Mouse (Mus musculus) brown adipose tissue, adult 24 weeks (tissue): ENCODE results near the gene Rnf216. TPM values are rescaled to one million over a fixed set of nuclear protein-coding genes. Genes with fewer than 3 reads are reported as not detected.

Source experiments
- H3K27ac ChIP-seq: fragments of 200-500 bp; replicated peaks from 2 replicates; pipeline ENCODE4 v1.5.1; 2012; ENCODE audit warnings: low read depth, mild to moderate bottlenecking, low read length
- H3K4me1 ChIP-seq: fragments of 200-500 bp; 2 replicates; pipeline ENCODE4 v1.6.1; 2012; ENCODE audit warnings: low read length, mixed read lengths; ENCODE audit not compliant: control insufficient read depth, insufficient read depth, insufficient read length
- H3K4me3 ChIP-seq: fragments of 200-500 bp; 2 replicates; pipeline ENCODE4 v1.5.1; 2012; ENCODE audit warnings: low read depth, mild to moderate bottlenecking, low read length, moderate library complexity; ENCODE audit not compliant: insufficient read depth
- polyA plus RNA-seq: library from polyadenylated mRNA; stranded (reverse); fragments of >200 nt; gene quantifications from 2 replicates; pipeline ENCODE4 v1.2.4, GENCODE M21; 2012; ENCODE audit not compliant: missing spikeins, insufficient read depth, insufficient read length

Rnf216 gene
- polyA plus RNA-seq, 1 experiment: 14.6 TPM

DNA sequence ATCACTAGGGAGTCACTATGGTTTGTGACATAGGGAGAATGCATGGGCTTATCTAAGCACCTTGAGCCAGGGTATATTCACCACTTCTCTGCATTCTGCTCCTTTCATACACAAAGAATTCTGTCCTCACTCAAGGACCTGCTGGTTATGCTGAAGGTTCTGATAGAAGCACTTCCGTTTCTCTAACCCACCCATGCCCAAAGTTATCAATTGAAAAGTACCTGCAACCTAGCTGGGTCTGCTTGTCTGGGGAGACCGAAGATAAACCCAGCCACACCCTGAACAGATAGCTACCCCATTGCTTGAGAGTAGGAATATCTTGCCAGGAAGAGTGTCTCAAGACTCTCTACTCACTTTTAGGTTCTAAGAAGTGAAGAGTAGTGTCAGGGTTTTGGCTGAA is 60.1 kb downstream of the Rnf216 start:
- Histone ChIP-seq H3K4me3 (no peak overlapping the region), H3K4me1 (peaks cover 25% of the 10 kb centered on the region), H3K27ac (peak overlapping the region; percentile 38; the same call in 1 of the 2 replicates)

DNA sequence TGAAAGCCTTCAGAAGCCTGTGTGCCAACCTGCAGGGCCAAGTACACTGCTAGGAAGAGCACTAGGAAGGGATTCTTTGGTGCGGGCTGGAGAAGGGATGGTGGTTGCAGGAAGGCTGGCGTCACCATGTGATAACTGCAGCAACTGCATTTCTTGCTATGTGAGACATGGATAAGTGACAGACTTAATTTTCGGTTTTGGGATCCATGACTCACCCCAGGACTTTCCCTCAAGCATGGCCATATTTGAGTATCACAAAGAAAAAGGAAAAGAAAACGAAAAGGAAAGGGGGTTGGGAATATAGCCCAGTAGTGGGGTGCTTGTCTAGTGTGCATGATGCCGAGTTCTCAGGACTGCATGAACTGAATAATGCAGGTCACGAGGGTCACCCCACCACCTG is 60.9 kb downstream of the Rnf216 start:
- H3K4me1 ChIP-seq: peaks cover 22% of the 10 kb centered on the region
- no peak overlapping the region for H3K27ac ChIP-seq
- no peak overlapping the region for H3K4me3 ChIP-seq

DNA sequence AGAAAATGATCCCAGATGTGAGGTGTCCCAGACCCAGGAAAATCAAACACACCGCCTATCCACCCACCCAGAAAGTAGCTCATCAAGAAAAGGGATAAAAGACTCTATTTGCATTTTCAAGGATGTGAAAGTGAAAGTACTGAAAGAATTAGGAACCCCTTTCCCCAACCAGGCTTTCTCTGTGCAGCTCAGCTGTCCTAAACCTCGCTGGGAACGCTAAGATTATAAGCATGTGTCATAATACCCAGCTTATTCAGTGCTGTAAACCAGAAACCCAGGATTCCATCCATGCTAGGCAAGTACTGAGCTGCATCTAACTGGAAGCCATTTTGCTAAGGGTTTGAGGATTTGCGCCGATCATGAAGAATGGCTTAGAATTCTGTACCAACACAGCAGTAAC is 62.5 kb downstream of the Rnf216 start:
- H3K4me1 ChIP-seq: peaks cover 18% of the 10 kb centered on the region
- no peak overlapping the region for H3K4me3 ChIP-seq
- H3K27ac ChIP-seq: peak overlapping the region; percentile 60

DNA sequence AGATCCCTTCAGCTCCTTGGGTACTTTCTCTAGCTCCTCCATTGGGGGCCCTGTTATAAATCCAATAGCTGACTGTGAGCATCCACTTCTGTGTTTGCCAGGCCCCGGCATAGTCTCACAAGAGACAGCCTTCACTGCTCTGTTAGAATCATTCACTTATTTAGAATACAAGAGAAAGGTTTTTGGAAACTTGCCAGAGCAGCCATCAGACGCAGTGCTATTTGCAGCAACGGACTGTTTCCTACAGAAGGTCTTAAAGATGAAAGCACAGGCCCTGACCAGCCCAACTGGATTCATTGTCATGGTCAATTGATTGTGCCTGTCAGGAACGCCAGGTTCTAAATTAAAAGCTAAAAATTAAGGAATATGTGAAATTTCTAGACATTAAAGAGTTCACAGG is 63.0 kb downstream of the Rnf216 start:
- Histone ChIP-seq H3K4me1 (peaks cover 18% of the 10 kb centered on the region), H3K4me3 (no peak overlapping the region), H3K27ac (no peak overlapping the region; the same call in 1 of the 2 replicates)

- Histone ChIP-seq H3K4me3 (no peak overlapping the region), H3K4me1 (peaks cover 22% of the 10 kb centered on the region), H3K27ac (peak overlapping the region; percentile 4; the same call in 1 of the 2 replicates)
Measured at GRCm38 (mm10) chr5:143049013-143049385, 63.8 kb downstream of the Rnf216 start.

DNA sequence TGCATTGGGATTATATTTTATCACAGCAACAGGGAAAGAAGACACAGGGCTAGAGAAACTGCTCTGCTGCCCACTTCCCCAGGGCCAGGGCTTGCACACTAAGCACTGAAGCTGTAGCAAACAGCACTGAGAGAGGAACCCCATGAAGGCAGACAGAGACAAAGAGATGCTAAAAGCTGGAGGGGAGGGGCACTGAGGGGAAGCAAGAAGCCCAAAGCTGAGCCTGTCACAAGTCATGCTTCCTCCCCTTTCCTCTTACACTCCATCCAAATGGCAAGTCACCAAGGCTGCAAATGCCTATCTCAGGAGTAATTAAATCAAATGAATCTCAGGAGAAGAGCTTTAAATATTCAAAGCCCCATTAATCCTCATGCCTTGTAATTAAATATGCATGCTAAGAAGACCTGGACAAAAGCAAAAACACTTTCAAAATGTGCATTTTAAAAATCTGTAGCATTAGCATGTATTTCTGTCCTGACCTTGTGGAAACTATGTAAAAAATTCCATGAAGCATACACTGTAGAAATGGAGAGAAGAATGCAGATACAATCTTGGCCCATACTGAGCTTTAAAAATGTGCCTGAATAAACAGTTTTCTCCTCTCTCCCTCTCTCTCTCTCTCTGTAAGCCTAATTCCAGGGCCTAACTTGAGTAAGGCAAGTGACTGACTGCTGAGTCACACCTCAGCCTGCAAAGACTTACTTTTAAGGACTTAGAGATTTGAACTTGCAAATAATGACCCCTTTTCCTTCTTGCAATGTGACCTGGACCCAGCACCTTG is 64.4 kb downstream of the Rnf216 start:
- peaks cover 24% of the 10 kb centered on the region for H3K4me1 ChIP-seq
- H3K4me3 ChIP-seq: no peak overlapping the region
- H3K27ac ChIP-seq: peak overlapping the region; percentile 36

- Histone ChIP-seq H3K4me3 (no peak overlapping the region), H3K4me1 (peaks cover 24% of the 10 kb centered on the region), H3K27ac (peak overlapping the region; percentile 36)
Measured at GRCm38 (mm10) chr5:143047586-143047985, 65.2 kb downstream of the Rnf216 start.

DNA sequence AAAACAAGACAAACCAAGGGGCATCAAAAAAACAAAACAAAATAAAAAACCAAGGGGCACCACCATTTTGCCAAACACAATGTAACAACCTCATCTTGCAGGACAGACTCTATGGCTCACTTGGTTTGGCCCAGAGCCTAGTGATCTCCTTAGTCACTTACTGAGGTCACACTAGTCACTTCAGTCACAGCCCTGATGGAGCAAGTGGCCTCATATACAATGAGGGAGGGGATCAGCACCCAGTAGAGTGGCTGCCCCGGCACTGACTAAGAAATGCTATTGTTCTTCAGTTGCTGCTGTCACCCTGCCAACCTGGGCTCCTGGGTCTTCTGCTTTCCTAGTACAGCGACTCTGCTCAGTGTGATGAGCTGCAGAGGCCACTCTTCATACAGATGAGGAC is 68.9 kb downstream of the Rnf216 start:
- H3K4me3 ChIP-seq: no peak overlapping the region
- peaks cover 21% of the 10 kb centered on the region for H3K4me1 ChIP-seq
- no peak overlapping the region for H3K27ac ChIP-seq

GRCm38 (mm10) chr5:143043285-143043684 is 69.5 kb downstream of the Rnf216 start:
- no peak overlapping the region for H3K27ac ChIP-seq
- H3K4me1 ChIP-seq: peaks cover 17% of the 10 kb centered on the region

DNA sequence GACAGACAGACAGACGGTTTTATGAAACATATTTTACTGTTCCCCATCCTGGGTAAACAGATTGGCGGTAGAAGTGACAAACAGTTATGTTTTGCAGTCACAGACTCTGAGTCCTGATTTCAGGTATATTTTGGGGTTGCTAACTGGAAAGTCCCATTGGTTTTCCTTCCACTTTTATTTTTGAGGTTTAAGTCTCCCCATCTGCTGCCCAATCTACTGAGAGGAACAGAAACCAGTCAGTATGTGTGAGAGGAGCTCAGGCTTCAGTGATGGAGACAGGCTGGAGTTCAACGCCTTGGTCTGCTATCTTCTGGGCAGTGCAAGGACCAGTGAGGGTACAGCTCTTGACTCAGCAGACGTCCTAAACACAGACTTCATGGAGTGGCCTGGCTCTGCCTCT is 74.0 kb downstream of the Rnf216 start:
- H3K4me3 ChIP-seq: no peak overlapping the region
- H3K4me1 ChIP-seq: peaks cover 13% of the 10 kb centered on the region
- 0 out of 2 replicates have a peak overlapping the region, but pooled peaks have one; percentile 27 for H3K27ac ChIP-seq

More at GRCm38 (mm10) chr5:143043285-143043684, 69.5 kb downstream of the Rnf216 start:
- H3K4me3 ChIP-seq: no peak overlapping the region

- Histone ChIP-seq H3K4me1 (peaks cover 22% of the 10 kb centered on the region), H3K4me3 (no peak overlapping the region)
Measured at GRCm38 (mm10) chr5:143037201-143037600, 75.6 kb downstream of the Rnf216 start.

GRCm38 (mm10) chr5:143036052-143036451 is 76.7 kb downstream of the Rnf216 start:
- peak overlapping the region; percentile 65 for H3K27ac ChIP-seq
- H3K4me1 ChIP-seq: peaks cover 30% of the 10 kb centered on the region
- no peak overlapping the region for H3K4me3 ChIP-seq

More at GRCm38 (mm10) chr5:143037201-143037600, 75.6 kb downstream of the Rnf216 start:
- no peak overlapping the region for H3K27ac ChIP-seq

DNA sequence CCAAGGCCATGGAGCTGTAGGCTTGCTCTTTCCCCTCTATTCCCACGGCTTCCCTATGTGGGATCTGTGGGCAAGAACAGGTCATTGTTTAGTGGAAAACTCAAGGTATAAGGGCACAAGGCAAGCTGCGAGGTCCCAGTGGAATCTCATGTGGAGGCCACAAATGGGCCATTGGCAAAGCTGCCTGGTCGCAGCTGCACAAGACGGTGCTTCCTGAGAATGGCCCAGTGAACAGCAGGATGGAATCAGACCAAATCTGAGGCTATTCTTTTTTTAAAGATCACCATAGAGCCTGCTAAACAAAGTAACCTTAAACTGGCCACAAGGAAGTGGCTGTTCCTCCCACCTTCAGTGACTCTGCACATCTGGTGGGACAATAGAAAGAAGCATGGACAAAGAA is 77.5 kb downstream of the Rnf216 start:
- Histone ChIP-seq H3K4me3 (no peak overlapping the region), H3K27ac (peak overlapping the region; percentile 46), H3K4me1 (peaks cover 30% of the 10 kb centered on the region)

- no peak overlapping the region for H3K27ac ChIP-seq
Measured at GRCm38 (mm10) chr5:143034108-143034507, 78.7 kb downstream of the Rnf216 start.

DNA sequence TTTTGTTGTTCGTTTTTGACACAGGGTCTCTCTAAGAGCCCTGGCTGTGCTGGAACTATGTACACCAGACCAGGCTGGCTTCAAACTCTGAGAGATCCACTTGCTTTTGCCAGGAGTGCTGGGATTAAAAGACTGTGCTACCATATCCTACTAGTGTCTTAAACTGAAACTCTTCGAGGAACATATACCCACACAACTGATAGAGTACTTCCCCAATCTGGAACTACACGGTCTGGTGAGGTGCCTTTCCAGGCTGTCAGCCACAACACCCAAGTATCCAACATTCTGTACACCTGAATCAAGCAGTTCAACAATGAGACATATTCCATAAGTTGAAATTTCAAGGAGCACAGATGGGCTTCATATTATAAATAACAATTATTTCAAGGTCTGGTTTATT is 79.5 kb downstream of the Rnf216 start:
- peaks cover 30% of the 10 kb centered on the region for H3K4me1 ChIP-seq
- peak overlapping the region; percentile 17 for H3K27ac ChIP-seq
- H3K4me3 ChIP-seq: no peak overlapping the region

More at GRCm38 (mm10) chr5:143034108-143034507, 78.7 kb downstream of the Rnf216 start:
- Histone ChIP-seq H3K4me3 (no peak overlapping the region), H3K4me1 (peaks cover 30% of the 10 kb centered on the region)

DNA sequence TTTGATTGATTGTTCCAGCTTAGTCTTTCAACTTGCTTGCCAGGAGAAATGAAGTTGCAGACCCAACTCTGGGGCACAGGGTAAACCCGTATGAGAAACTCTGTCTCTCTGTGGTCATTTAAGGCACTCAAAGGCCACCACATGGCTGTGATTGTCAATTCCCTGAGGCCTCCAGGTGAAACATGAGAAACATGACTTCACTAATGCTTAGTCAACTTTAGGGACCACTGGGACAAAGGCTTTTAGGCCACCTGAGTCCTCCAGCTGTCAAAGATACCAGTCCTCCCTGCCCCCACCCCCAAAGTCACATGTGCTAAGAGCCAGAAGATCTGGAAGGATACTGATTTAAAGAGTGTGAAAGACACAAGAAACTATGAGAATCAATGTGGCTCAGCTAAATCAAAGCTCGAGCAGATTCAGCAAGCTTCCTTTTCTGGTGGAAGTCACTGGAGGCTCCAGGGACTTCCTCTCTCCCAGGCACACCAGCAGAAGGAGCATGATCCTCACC is 80.1 kb downstream of the Rnf216 start:
- Histone ChIP-seq H3K27ac (peak overlapping the region; percentile 67), H3K4me3 (no peak overlapping the region), H3K4me1 (peaks cover 30% of the 10 kb centered on the region)
